Mouse (Mus musculus) heart, embryonic 16.5 days (tissue): Measurements from ENCODE around the gene Kdm2a. TPM values are rescaled to one million over a fixed set of nuclear protein-coding genes. Genes with fewer than 3 reads are reported as not detected.

ENCODE experiments used
- ATAC-seq: fragments of 200-750 bp; cut with Nextera tagmentation; replicated peaks from 2 replicates; pipeline ENCODE4 v1.8.0; 2017; ENCODE audit warnings: moderate number of reproducible peaks; ENCODE audit not compliant: insufficient read depth, low FRiP score; ENCODE audit errors: extremely low read depth
- H3K27ac ChIP-seq: fragments of 300-500 bp; sonication (generic); 2 replicates; pipeline ENCODE4 v1.5.1; 2014; ENCODE audit warnings: mild to moderate bottlenecking, low read length, control low read depth, moderate library complexity
- H3K27me3 ChIP-seq: fragments of 300-500 bp; sonication (generic); 2 replicates; pipeline ENCODE4 v1.6.1; 2014; ENCODE audit warnings: low read length, mixed read lengths; ENCODE audit not compliant: control insufficient read depth, insufficient read depth
- H3K36me3 ChIP-seq: fragments of 300-500 bp; sonication (generic); 2 replicates; pipeline ENCODE4 v1.6.1; 2014; ENCODE audit not compliant: control insufficient read depth, insufficient read depth
- H3K4me1 ChIP-seq: fragments of 300-500 bp; sonication (generic); 2 replicates; pipeline ENCODE4 v1.6.1; 2014; ENCODE audit warnings: low read length, mixed read lengths; ENCODE audit not compliant: control insufficient read depth, insufficient read depth
- H3K4me2 ChIP-seq: fragments of 300-500 bp; sonication (generic); 2 replicates; pipeline ENCODE4 v1.6.1; 2014; ENCODE audit warnings: low read depth, mild to moderate bottlenecking, control low read depth, low read length
- H3K4me3 ChIP-seq: fragments of 300-500 bp; sonication (generic); 2 replicates; pipeline ENCODE4 v1.5.1; 2014; ENCODE audit warnings: mild to moderate bottlenecking, control low read depth, low read length
- H3K9ac ChIP-seq: fragments of 300-500 bp; sonication (generic); 2 replicates; pipeline ENCODE4 v1.6.1; 2014; ENCODE audit warnings: low read length, control low read depth
- H3K9me3 ChIP-seq: fragments of 300-500 bp; sonication (generic); replicated peaks from 2 replicates; pipeline ENCODE4 v1.6.1; 2016; ENCODE audit warnings: low read length; ENCODE audit not compliant: control insufficient read depth
- WGBS: fragments of 180-500 bp; shearing (Covaris S2); extraction: QIAGEN DNeasy Blood & Tissue Kit; methylation state at CpG from one replicate; pipeline ENCODE4 v1.1.7; 2014; 5-methylcytosine and 5-hydroxymethylcytosine counted together
- polyA plus RNA-seq: library from polyadenylated mRNA; unstranded; fragments of >200 nt; fragmentation: Nextera tagmentation; extraction: Ambion mirVana; gene quantifications from 2 replicates; pipeline ENCODE4 v1.2.1, GENCODE M21; 2015

Gene Kdm2a
- polyA plus RNA-seq, 1 experiment from 2014 or later = 35.9 TPM

DNA sequence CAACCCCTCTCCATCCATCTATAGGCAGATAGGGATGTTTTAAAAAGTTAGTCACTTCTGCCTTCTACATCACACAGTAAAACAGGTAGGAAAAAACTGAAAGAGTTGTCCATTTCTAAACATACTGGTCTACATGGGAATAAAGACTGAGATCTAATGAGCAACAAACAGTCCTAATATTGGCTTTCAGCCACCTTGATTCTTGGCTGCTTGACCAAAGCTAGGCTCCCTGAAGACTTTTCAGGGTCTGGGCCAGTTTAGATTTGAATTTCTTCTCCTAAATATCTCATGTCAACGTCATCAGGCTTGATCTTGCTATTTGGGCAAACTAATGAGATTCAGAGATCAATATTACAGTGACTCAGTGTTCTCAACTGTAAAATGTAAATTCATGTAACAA lies 71.2 kb downstream of the Kdm2a start:
- Histone ChIP-seq H3K4me3 (no peak overlapping the region), H3K4me1 (peaks cover 7% of the 10 kb centered on the region), H3K27me3 (no peaks in the 10 kb centered on the region), H3K9me3 (no peaks in the 10 kb centered on the region), H3K9ac (no peak overlapping the region), H3K36me3 (peaks cover 66% of the 10 kb centered on the region), H3K27ac (no peak overlapping the region), H3K4me2 (no peak overlapping the region)
- WGBS = 79% methylated on average over 1 of the region's 1 CpGs
- no peak for ATAC-seq

GRCm38 (mm10) chr19:4326106-4326505 lies 72.0 kb downstream of the Kdm2a start:
- 84% methylated on average over 3 of the region's 3 CpGs for WGBS
- H3K4me1 ChIP-seq = 0 out of 2 replicates have a peak, but pooled peaks cover under 1% of the 10 kb centered on the region
- H3K36me3 ChIP-seq = peaks cover 71% of the 10 kb centered on the region
- no peak overlapping the region for H3K27ac ChIP-seq
- H3K4me2 ChIP-seq = no peak overlapping the region
- no peak for ATAC-seq
- no peak overlapping the region for H3K4me3 ChIP-seq
- no peaks in the 10 kb centered on the region for H3K27me3 ChIP-seq
- H3K9me3 ChIP-seq = no peaks in the 10 kb centered on the region
- H3K9ac ChIP-seq = no peak overlapping the region

- H3K4me2 ChIP-seq = no peak overlapping the region
- H3K4me3 ChIP-seq = no peak overlapping the region
- H3K27ac ChIP-seq = no peak overlapping the region
- H3K36me3 ChIP-seq = peaks cover 77% of the 10 kb centered on the region
- H3K27me3 ChIP-seq = no peaks in the 10 kb centered on the region
- H3K9me3 ChIP-seq = no peaks in the 10 kb centered on the region
- no peak for ATAC-seq
- no peak overlapping the region for H3K9ac ChIP-seq
- H3K4me1 ChIP-seq = peaks cover 6% of the 10 kb centered on the region
- 91% methylated on average over 3 of the region's 3 CpGs for WGBS
Observed at GRCm38 (mm10) chr19:4322134-4322533, 76.0 kb downstream of the Kdm2a start.

GRCm38 (mm10) chr19:4321622-4322021 lies 76.5 kb downstream of the Kdm2a start:
- H3K4me1 ChIP-seq = peaks cover 6% of the 10 kb centered on the region

DNA sequence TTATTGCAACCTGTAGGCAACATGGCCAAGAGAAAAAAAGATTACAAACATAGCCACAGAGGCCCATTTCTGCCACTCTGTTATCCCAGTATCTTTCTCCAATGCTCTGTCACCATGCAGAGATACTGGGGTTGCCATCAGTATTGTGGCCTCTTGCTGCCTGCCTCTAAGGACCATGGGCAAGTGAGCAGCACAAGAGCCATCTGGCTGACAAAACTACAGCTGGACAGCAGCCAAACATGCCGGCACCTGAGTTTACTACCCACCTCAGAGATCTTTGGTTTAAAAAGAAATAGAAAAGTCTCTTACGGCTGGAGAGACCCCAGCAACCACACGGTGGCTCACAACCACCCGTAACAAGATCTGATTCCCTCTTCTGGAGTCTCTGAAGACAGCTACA lies 78.8 kb downstream of the Kdm2a start:
- peaks cover 16% of the 10 kb centered on the region for H3K4me1 ChIP-seq
- peaks cover 61% of the 10 kb centered on the region for H3K36me3 ChIP-seq
- no peak overlapping the region for H3K4me3 ChIP-seq
- no peak overlapping the region for H3K4me2 ChIP-seq
- H3K27me3 ChIP-seq = no peaks in the 10 kb centered on the region
- no peak overlapping the region for H3K9ac ChIP-seq
- ATAC-seq = no peak
- H3K9me3 ChIP-seq = no peaks in the 10 kb centered on the region
- no peak overlapping the region for H3K27ac ChIP-seq
- 62% methylated on average over 4 of the region's 4 CpGs for WGBS

More at GRCm38 (mm10) chr19:4321622-4322021, 76.5 kb downstream of the Kdm2a start:
- H3K9me3 ChIP-seq = no peaks in the 10 kb centered on the region
- H3K9ac ChIP-seq = no peak overlapping the region
- no peak overlapping the region for H3K27ac ChIP-seq
- WGBS = 100% methylated on average over 1 of the region's 1 CpGs
- ATAC-seq = no peak
- no peak overlapping the region for H3K4me2 ChIP-seq
- H3K27me3 ChIP-seq = no peaks in the 10 kb centered on the region
- H3K36me3 ChIP-seq = peaks cover 73% of the 10 kb centered on the region
- no peak overlapping the region for H3K4me3 ChIP-seq

DNA sequence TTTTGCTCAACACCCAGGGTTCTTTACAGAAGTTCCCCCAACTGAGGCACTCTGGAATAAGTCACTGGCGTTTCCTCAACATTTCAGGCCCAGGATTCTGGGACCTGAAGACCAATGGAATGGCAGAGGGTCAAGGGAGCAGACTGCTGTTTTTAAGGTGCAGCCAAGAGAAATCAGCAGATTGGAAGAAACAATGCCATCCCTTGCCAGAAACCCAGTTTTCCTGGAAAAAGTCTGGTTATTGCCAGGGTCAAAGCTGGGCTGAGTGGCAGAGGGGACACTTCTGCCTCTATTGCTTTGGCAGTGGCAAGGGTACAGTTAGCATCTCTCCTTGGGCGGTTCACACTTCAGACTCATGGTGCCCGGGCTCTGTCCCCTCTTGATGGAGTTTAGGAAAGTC lies 80.9 kb downstream of the Kdm2a start:
- Histone ChIP-seq H3K4me2 (no peak overlapping the region), H3K9me3 (no peaks in the 10 kb centered on the region), H3K4me1 (peaks cover 16% of the 10 kb centered on the region), H3K27me3 (no peaks in the 10 kb centered on the region), H3K27ac (no peak overlapping the region), H3K36me3 (peaks cover 45% of the 10 kb centered on the region), H3K9ac (no peak overlapping the region), H3K4me3 (no peak overlapping the region)
- WGBS = 85% methylated on average over 3 of the region's 3 CpGs
- ATAC-seq = no peak

DNA sequence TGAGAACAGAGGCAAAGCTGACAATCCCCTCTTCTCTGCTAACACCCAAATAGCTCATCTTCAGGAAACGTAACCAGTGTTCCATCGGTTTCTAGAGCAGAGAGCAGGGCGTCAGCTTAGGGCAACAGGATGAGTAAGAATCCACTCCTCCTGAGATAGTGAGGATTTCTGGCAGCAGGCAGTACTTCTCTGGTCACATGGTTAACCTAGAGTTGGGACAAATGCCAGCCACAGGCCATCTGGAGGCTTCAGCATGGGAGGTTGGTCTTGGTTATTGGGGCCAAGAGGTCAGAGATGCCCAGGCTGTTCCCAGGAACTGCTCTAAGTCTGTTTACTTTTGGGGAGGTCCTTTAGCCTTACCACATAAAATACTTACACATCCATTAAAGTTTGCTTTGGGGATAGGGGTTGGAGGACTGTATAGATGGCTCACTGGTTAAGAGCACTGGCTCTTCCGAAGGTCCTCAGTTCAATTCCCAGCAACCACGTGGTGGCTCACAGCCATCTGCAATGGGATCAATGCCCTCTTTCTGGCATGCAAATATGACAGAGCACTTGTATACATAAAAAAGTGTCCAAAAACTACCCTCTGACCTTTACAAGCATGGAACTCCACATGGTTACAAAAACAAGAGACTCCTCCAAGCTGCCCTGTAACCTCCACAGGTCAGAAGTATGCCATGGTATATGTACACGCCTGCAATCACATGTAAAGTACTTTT lies 82.7 kb downstream of the Kdm2a start:
- 54% methylated on average over 6 of the region's 6 CpGs for WGBS
- peak overlapping the region; percentile 26 for H3K27ac ChIP-seq
- H3K4me3 ChIP-seq = no peak overlapping the region
- peak; percentile 75 for ATAC-seq
- no peaks in the 10 kb centered on the region for H3K27me3 ChIP-seq
- peaks cover 32% of the 10 kb centered on the region for H3K36me3 ChIP-seq
- no peak overlapping the region for H3K9ac ChIP-seq
- H3K9me3 ChIP-seq = no peaks in the 10 kb centered on the region
- H3K4me2 ChIP-seq = no peak overlapping the region
- H3K4me1 ChIP-seq = peaks cover 16% of the 10 kb centered on the region

GRCm38 (mm10) chr19:4309776-4310185 lies 88.3 kb downstream of the Kdm2a start:
- no peaks in the 10 kb centered on the region for H3K9me3 ChIP-seq
- H3K9ac ChIP-seq = no peak overlapping the region
- no peaks in the 10 kb centered on the region for H3K27me3 ChIP-seq
- H3K36me3 ChIP-seq = no peaks in the 10 kb centered on the region
- H3K4me3 ChIP-seq = no peak overlapping the region
- no peak overlapping the region for H3K27ac ChIP-seq
- H3K4me2 ChIP-seq = no peak overlapping the region
- no peak for ATAC-seq
- H3K4me1 ChIP-seq = peaks cover 11% of the 10 kb centered on the region

DNA sequence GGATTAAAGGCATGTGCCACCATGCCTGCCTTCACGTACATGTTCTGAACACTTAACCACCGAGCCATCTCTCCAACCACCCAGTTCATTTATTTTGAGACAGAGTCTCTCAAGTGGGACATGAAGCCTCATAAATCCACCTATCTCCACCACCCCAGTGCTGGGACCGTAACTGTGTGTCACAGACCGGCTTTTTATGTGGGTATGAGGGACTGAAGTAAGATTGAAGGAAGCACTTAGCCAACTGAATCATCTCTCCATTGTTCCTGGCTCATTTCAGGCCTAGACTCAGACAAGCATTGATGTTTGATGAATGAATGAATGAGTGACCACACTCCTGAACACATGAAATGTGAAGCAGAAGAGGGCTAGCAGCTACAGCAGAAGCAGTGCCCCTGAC lies 88.8 kb downstream of the Kdm2a start:
- H3K4me3 ChIP-seq = no peak overlapping the region
- H3K9me3 ChIP-seq = no peaks in the 10 kb centered on the region
- peaks cover 16% of the 10 kb centered on the region for H3K4me1 ChIP-seq
- H3K36me3 ChIP-seq = no peaks in the 10 kb centered on the region
- WGBS = 93% methylated on average over 4 of the region's 4 CpGs
- no peak overlapping the region for H3K27ac ChIP-seq
- H3K9ac ChIP-seq = no peak overlapping the region
- no peak overlapping the region for H3K4me2 ChIP-seq
- ATAC-seq = no peak
- no peaks in the 10 kb centered on the region for H3K27me3 ChIP-seq
